Mouse (Mus musculus) skeletal muscle tissue, adult 2 months (tissue): ENCODE measurements around the gene Map3k1.

Source experiments
- DNase-seq: peaks from one replicate; pipeline ENCODE4 v3.0.0-alpha.2; 2012; ENCODE audit warnings: low read depth, low spot score

Map3k1 gene

DNA sequence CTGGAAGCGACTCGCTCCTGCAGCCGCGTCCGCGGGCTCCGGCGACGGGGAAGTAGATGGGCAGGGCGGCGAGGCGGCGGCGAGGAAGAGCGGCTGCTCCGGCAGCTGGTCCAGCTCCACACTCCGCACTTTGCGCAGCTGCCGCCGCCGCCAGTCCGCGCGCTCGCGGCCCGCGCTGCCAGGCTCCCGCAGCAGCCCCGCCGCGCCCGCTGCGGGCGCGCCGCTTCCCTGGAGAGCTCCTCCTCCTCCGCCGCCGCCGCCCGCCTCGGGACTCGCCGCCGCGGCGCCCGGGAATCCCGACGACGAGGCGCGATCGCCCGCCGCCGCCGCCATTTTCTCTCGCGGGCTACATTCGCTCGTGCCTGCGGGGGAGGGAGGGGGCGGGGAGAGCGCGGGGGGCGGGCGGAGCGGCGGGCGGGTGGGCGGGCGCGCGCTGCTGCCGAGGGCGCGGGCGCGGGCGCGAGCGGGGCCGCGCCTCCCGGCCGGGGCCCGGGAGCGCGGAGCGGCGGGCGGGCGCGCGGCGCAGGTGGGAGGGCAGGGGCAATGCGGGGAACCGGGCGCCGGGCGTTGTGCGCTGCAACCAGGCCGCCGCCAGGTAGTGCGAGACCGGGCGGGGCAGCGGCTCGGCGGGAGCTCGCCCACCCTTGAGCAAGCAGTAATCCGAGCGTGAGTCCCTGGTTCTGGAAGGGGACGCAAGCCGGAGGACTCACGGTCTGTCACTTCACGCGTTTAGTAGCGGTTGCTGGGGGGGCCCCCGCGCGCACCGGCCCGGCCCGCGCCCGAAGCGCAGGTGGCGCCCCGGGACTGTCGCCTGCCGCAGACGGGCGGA lies at the start of gene Map3k1:
Gene Map3k1, minus strand, starts transcription at position 357 of the 829 bp plus-strand sequence.
- DNase-seq, result no peak

- no peak for DNase-seq
Observed at GRCm38 (mm10) chr13:111856786-111857455, 48.1 kb upstream of the Map3k1 start.

- no peak for DNase-seq
Observed at GRCm38 (mm10) chr13:111856232-111856631, 47.4 kb upstream of the Map3k1 start.

DNA sequence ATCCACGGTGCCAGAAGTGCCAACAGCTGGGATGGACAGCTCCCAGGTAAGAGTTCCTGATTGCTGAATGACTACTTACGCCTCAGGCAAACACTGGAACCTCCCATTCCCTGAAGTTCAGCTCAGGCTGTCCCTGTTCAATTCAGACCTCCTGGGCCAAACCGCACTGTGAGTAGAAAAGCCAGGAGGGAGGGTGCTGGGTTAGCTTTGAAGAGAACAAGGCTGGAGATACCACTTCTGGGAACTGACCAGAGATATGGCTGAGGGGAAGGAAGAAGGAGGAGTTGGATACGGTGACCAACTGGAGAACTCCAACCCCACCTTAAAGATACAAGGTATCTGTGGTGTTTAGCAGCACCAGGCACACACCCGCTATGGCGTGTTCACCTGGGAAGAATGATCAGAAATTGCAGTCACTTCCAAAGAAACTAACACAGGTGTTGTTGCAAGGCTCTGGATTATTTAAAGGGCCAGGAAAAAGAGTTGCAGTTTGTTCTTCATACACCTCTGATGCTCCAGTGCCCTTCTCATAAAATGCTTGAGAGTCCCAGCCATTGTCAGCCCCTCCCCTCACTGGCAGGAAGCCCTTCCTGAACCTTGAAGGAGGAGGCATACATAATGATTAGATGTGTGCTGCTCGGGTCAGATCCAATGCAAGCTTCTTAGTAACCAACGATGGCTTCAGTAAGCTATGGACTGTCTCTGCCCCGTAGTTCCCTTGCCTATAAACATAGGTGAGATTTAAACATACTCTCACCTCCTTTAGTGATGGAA lies 43.8 kb upstream of the Map3k1 start:
- DNase-seq, result no peak

- DNase-seq, result no peak
Observed at GRCm38 (mm10) chr13:111850046-111850837, 41.4 kb upstream of the Map3k1 start.

- no peak for DNase-seq
Observed at GRCm38 (mm10) chr13:111845471-111845870, 36.7 kb upstream of the Map3k1 start.

DNA sequence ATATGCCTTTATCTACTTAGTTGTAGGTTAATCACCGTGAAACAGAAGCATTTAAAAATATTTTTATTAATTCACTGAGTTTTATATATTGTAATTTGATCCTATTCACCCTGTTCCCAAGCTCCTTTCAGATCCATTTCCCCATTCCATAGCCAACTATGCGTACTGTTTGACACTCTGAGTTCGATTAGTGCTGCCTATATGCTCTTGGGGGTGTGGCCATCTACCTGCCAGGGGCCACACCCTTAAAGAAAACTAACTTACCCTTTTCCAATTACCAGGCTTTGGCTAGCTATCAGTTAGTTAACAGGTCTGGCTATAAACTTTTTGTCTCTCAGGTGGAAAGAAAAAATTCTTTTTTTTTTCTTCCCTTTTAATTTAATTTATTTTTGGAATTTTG lies 35.5 kb upstream of the Map3k1 start:
- DNase-seq, result no peak

GRCm38 (mm10) chr13:111835787-111836186 lies 27.0 kb upstream of the Map3k1 start:
- DNase-seq, result no peak

DNA sequence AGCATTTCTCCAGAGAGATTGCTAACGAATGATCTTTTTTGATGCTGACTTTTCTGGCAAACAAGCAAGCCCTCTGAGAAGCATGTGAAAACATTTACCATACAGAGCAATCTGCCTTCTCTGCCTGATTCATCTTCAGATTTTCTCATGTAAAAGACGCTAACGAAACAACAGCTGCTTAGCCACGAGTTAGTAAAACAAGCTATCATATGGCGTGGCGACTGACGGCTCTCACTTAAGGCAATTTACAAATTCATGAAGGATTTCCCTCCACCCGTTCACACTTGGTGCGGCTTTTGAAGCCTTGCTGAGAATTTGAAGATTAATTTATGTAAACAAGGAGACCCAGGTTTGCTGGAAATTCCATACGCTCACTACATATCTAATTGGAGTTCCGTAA lies 25.8 kb upstream of the Map3k1 start:
- DNase-seq, result no peak

- DNase-seq, result no peak
Observed at GRCm38 (mm10) chr13:111829473-111829872, 20.7 kb upstream of the Map3k1 start.

- no peak for DNase-seq
Observed at GRCm38 (mm10) chr13:111827481-111827880, 18.7 kb upstream of the Map3k1 start.

- DNase-seq, result no peak
Observed at GRCm38 (mm10) chr13:111824178-111824577, 15.4 kb upstream of the Map3k1 start.

DNA sequence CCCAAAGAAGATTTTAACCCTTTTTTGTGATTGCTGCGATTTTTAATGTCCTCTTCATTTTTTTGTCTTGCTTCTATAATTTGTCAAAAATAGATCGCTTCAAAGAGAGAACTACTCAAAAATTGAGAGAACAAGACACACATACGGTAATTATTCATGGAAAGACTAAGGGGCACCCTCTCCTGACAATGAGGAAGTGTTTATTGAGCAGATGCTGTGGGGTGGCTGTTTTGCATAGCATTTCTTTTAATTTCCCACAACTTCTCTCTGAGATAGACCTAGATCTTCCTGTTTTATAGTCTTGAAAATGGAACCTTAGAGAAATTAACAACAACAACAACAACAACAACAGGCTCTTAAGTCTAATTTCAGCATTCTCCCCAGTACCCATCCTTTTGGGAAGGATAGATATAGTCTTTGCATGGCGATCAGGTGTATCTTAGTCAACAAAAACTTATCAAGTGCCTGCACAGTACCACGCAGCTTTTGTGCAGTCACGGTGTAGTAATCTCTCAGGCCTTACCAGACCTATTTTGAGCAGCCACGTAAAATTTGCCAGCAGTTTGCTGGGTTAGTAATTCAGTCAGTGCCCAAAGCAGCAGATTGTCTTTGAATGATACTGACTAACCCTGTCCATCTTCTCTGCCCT lies 13.1 kb upstream of the Map3k1 start:
- no peak for DNase-seq

- no peak for DNase-seq
Observed at GRCm38 (mm10) chr13:111819618-111820385, 11.0 kb upstream of the Map3k1 start.

- no peak for DNase-seq
Observed at GRCm38 (mm10) chr13:111819106-111819505, 10.3 kb upstream of the Map3k1 start.

DNA sequence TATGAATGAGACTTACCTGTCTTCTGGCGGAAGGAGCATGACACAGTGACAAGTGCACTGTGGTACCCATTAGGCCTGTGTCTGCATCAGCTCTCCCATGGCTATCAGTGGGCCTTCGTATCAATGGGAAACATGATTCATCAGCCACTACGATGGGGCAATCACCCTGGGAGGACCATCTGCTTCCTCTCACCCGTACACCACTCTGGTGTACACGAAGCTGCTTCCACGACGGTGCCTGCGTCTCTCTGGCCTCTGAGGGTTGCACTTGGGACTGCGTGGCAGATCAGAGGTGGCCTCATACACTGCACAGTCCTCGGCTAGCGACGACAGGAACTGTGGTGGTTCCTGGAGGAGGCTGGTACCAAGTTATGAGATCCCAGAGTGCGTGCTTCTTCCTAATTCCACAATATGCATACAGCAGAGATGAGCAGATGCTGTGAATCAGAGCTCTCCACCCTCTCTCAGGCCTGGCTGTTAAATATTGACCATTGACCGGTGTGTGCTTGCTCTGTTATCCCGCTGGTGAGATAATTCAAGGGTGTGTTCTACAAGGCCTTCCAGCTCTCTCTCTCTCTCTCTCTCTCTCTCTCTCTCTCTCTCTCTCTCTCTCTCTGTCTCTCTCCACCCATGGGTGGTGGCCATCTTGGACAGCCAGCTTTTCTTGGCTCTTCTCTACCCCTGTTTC lies 9.6 kb upstream of the Map3k1 start:
- no peak for DNase-seq

DNA sequence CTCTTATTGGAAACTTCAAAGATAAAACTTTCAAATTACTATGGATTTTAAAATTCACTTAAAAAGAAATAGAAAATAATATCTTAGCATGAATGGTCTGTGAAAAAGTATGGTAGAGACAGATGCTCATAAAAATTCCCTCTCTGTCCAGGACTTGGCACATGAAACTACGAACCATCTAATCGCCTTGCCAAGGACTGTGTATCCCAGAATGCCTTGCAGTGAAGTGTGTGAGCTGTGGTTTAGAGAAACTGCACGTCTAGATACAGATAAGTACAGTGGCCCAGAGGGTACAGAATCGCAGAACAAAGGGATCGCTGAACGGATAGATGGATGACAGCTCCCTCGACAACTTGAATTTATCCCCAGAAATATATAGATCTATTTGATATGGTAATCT lies 9.0 kb upstream of the Map3k1 start:
- DNase-seq, result no peak

DNA sequence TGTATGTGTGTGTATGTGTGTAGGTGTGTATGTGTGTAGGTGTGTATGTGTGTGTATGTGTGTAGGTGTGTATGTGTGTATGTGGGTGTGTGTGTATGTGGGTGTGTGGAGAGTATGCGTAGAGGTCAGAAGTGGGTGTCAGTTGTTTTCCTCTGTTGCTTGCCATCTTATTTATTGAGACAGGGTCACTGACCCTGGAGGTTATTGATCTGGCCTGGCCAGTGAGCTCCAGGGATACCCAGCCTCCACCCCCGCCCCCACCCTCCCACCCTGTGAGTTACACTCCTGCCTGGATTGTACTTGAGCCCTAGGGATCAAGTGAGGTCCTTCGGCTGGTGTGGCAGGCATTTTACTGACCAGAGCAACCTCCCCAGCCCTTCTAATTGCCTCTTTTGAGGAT lies 7.6 kb upstream of the Map3k1 start:
- no peak for DNase-seq

- no peak for DNase-seq
Observed at GRCm38 (mm10) chr13:111815486-111815885, 6.7 kb upstream of the Map3k1 start.

- no peak for DNase-seq
Observed at GRCm38 (mm10) chr13:111815017-111815416, 6.2 kb upstream of the Map3k1 start.
